Mouse (Mus musculus) adrenal gland, postnatal 14 days (tissue): ENCODE results near the gene Rab17. TPM values are rescaled to one million over a fixed set of nuclear protein-coding genes. Genes with fewer than 3 reads are reported as not detected.
A peak's percentile ranks its signal among the peaks of the same experiment; 100 is the strongest.

Source experiments
- DNase-seq: peaks from one replicate; pipeline ENCODE4 v3.0.0; 2021; ENCODE audit warnings: mixed read lengths
- long read RNA-seq, 2 experiments: library from polyadenylated mRNA; stranded (forward); transcript quantifications; one replicate each; pipeline ENCODE4 v2.0.0; 2021
- total RNA-seq: library from RNA; stranded (reverse); gene quantifications from 2 replicates; pipeline ENCODE4 v1.2.3, GENCODE M21; 2021

The Rab17 gene
- 0.64 and 2.7 TPM in 2 replicates for total RNA-seq
- long read RNA-seq, experiment 1, partial matches to known transcripts: 0 of 1 reads
- long read RNA-seq, experiment 1, other reads (novel, unspliced or antisense): 0 of 1 reads
- long read RNA-seq, experiment 2, partial matches to known transcripts: 1 of 2 reads
- long read RNA-seq, experiment 2, other reads (novel, unspliced or antisense): 1 of 2 reads

DNA sequence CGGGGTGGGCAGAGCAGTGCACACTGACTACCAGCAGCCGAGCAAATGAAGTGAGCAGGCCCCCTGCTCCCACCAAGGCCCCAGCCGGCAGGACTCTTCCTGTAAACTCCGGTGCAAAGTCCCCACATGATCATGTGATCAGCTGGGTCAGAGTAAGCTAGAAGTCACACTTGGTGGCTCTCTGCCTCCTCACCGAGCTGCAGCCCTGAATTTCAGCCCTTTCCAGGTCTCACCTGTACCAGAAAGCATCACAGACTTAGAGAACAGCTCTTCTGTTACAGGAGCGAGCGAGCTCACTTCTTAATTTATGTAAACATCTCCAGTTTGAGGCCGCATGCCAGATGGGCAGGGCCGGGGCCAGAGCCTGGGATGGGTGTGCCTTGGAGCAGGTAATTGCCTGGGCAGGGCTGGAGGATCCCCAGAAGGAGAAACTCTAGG lies at the start of gene Rab17:
TSS of gene Rab17 (minus strand) at position 315 of the 438 bp plus-strand sequence.
- DNase-seq: no peak

GRCm38 (mm10) chr1:91017111-91017758 lies 47.8 kb upstream of the Rab17 start:
- DNase-seq: peak; percentile 42

DNA sequence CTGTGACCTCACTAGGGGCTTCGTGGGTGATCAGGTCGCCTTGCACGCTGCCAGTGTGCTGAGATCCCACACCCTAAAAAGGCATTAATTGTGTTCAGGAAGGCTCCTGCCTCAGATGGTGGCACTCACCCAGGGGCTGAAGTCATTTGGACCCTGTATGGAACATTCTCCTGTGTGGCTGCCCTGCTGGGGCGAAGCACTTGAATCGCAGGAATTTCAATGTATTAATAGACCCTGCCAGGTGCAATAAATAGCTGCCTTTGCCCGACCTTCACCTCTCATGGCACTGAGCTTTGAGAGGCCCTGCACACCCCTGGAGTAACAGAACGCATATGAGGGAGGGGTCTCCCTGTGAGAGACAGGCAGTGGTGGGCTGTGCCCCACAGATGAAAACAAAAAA lies 46.1 kb upstream of the Rab17 start:
- DNase-seq: peak; percentile 4

DNA sequence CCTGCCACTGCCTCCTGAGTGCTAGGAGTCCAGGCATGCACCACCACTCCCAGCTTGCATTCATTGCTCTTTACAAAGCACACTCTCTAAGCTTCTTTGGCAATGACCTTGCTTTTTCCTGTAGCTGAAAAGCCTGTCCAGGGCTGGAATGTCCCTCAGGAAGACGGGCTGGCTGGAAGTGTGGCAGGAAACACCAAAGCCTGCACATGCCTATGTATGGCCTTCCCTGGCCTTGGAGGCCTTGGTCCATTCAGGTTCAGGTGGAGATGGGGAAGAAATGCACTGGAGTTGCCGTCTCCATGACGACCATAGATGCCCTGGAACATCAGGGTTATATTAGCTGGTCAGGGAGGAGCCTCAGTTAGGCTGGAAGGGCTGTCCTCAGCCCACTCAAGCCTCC lies 44.3 kb upstream of the Rab17 start:
- DNase-seq: peak; percentile 40

DNA sequence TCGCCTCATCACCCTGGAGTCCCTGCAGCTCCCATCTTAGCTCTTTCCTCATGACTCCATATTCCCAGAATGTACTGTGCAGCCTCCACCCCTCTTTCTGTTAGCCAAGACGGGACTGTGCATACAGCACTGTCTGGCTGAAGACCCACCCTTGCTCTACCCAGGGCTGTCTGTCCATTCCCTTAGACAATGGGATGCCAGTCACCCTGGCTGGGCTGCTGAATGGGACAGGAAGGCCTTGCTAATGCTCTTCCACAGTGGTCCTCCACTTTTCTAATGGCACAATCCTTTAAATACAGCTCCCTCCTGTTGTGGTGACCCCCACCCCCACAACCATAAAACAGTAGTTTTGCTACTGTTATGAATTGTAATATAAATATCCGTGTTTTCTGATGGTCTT lies 41.9 kb upstream of the Rab17 start:
- DNase-seq: no peak

DNA sequence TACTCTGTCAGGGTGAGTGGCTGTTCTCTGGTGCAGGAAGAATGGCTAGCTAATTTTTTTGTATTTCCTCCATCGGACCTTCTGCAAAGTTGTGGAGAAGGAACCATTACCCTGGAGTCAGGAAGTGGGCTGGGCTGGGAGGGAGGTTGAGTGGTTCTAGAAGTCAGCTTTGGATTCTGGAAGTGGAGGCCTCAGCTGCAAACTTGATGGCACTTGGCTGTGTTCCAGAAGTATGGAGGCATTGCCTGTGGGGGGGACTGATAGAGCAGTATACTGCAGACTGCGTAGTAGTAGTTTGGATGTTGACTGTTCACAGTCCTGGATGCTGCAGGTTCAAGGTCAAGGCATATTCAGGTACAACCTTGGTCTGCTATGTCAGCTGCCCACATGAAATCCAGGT lies 41.3 kb upstream of the Rab17 start:
- no peak for DNase-seq

DNA sequence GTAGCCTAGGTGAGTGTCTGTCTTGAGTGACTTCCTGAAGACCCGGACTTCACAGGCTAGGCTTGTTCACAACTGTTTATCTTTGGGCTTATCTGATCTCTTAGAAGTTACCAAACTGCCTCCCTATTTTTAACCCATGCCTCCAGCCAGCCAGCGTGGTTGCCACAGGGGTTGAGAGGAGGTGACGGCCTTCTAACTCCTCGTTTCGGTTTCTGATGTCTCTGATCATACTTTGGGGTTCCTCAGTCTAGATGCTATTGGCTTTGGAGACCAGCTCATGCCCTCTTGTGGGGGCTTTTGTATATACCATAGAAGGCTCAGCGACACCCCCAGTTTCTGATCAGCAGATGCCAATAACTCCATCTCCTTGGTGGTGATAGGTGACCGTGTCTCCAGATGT lies 40.8 kb upstream of the Rab17 start:
- no peak for DNase-seq

DNA sequence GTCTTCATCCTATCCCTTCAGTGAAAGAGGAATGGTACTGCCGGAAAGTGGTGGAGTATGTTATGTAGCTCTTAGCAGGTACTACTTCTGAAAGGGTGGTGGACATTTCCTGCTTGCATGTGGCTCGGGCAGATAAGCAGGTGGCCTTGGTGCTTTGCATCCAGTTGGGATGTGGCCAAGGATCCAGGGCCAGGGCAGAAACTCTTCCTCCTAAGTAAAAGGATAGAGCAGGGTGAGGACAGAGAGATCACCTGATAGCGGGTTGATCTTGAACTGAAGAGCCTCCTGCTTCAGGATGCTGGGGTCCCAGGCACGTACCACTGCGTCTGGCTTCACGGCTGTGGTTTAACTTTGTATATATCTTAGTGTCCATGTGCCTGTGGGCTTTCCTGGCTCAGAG lies 39.8 kb upstream of the Rab17 start:
- DNase-seq: peak; percentile 73

GRCm38 (mm10) chr1:91008746-91009145 lies 39.3 kb upstream of the Rab17 start:
- no peak for DNase-seq

DNA sequence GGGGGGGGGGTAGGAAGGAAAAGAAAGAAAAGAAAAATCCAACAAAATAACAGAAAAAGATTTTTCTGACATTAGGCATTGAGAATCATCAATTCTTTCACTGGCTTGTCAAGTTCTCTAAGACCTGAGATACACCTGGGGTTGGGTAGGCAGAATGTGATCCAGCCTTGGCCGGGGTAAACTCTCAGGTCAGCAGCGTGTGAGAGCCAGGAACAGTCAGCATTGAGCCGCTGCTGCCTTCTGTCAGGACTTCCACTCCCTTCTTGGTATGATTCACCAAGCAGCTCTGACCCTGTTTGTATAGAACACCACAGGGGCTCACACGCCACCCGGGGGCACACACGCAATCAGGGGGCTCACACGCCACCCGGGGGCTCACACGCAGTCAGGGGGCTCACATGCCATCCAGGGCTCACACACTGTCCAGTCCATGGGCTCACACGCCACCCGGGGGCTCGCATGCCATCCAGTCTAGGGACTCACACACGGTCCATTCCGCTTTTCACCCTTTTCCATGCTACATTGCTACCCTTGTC lies 38.8 kb upstream of the Rab17 start:
- no peak for DNase-seq

- DNase-seq: no peak
Observed at GRCm38 (mm10) chr1:91006708-91007107, 37.2 kb upstream of the Rab17 start.

- no peak for DNase-seq
Observed at GRCm38 (mm10) chr1:91006037-91006436, 36.6 kb upstream of the Rab17 start.

DNA sequence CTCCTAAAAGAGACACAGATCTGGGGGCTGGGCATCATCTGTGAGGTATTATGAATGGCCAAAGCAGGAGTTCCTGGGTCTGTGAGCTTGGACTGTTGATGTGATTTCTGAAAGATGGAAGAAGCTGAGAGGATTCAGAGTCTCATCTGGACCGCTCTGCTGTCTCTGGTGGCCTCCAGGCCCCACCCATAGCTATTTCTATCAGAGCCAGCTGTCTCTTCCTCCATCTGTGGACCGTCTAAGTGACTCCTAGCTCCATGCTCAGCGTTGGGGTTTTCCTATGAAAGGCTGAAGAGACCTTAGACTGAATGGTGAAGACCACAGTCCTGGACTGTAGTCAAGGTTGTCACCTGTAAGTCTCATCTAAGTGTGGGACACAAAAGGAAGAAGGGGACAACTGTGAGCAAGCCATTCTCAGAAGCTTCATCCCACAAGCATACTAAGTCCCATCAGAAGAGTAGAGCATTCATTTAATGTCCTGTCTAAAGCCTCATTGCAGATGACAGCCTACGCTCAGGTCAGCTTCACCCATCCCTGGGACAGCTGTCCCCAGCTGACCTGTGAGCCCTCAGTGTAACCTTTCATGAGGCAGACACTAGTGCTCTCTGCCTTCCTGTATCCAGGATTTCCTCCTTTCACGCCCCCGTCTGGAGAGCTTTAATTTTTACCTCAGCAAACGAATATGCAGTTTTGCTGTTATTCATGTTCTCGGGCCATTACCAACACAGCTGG lies 34.2 kb upstream of the Rab17 start:
- DNase-seq: no peak

GRCm38 (mm10) chr1:91002641-91003040 lies 33.2 kb upstream of the Rab17 start:
- no peak for DNase-seq

- no peak for DNase-seq
Observed at GRCm38 (mm10) chr1:91001871-91002539, 32.5 kb upstream of the Rab17 start.

DNA sequence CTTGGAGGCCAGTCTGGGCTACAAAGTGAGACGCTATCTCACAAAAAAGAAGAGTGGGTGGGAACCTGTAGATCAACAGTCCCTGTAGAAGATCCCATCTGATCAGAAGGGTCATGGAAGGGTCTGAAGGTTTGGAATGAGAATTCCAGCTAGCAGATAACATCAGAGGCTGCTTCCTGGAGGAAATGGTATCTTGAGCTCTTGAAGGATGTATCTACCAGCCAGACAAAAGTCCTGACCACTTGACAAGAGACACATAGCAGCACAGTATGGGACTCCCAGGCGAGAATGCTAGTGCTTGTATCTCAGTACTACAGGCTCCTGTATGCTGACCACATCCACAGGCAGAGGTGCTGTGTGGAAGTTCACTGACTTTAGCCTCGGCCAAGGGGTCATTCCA lies 31.6 kb upstream of the Rab17 start:
- DNase-seq: no peak

- no peak for DNase-seq
Observed at GRCm38 (mm10) chr1:90999911-91000601, 30.6 kb upstream of the Rab17 start.

- no peak for DNase-seq
Observed at GRCm38 (mm10) chr1:90998891-90999611, 29.6 kb upstream of the Rab17 start.

DNA sequence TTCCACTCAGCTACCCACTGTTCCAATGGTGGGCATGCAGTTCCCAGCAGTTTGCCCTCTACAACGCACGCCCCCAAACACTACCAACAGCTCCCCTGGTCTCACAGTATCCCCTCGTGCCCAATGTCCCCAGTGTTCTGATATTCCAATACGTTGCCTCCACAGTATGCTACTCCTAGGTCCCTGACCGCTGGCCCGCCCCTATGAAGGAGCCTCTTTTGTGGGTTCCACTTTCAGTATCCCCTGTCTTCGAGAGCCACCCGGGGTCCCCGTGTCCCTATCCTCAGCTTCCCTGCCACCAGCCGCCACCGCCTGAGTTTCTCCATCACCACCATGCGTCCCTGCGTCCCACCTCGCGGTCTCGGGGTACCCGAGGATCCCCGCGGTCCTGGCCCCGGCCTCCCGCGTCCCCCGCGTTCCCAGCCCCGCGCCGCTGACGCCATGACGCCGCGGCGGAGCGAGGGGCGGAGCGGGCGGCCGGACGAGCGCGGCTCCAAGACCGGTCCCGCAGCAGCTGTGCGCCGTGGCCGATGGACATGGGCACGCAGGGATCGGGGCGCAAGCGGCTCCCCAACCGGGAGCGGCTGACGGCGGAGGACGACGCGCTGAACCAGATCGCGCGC lies 28.9 kb upstream of the Rab17 start, which contains the start of gene Lrrfip1:
TSS of gene Lrrfip1 (plus strand) at position 470 of the 623 bp plus-strand sequence.
- DNase-seq: peak; percentile 76

GRCm38 (mm10) chr1:90997641-90998040 lies 28.2 kb upstream of the Rab17 start:
- DNase-seq: no peak

GRCm38 (mm10) chr1:90997136-90997535 lies 27.7 kb upstream of the Rab17 start:
- no peak for DNase-seq
